Mouse (Mus musculus) retina, postnatal 1 day (tissue): ENCODE results near the gene Gm20388.
A peak's percentile ranks its signal among the peaks of the same experiment; 100 is the strongest.
"Not testable (repeated sequence)": the region's sequence is repeated elsewhere in the genome, so short reads cannot be mapped to it uniquely, and the experiment has no call there.

Experiments used
- DNase-seq: peaks from one replicate; pipeline ENCODE4 v3.0.0-alpha.2; 2012

The Gm20388 gene

DNA sequence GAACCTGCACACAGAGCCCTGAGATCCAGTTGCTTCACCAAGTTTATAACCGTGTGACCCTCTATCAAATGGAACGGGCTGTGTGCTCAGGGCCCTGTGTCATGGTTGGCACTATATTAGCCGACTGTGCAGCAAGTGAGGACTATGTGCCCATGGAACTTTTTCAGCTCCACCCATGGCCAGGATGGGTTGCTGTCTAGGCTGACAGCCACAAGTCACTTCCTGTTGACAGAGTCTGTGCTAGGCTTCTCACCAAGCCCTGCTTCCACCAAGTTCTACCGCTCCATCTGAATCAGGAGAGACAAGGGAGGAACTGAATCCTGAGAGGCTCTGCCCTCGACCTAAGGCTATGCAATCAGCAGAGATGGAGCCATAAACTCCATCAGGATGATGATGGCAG, 2650.6 kb downstream of the Gm20388 start:
- DNase-seq: no peak

DNA sequence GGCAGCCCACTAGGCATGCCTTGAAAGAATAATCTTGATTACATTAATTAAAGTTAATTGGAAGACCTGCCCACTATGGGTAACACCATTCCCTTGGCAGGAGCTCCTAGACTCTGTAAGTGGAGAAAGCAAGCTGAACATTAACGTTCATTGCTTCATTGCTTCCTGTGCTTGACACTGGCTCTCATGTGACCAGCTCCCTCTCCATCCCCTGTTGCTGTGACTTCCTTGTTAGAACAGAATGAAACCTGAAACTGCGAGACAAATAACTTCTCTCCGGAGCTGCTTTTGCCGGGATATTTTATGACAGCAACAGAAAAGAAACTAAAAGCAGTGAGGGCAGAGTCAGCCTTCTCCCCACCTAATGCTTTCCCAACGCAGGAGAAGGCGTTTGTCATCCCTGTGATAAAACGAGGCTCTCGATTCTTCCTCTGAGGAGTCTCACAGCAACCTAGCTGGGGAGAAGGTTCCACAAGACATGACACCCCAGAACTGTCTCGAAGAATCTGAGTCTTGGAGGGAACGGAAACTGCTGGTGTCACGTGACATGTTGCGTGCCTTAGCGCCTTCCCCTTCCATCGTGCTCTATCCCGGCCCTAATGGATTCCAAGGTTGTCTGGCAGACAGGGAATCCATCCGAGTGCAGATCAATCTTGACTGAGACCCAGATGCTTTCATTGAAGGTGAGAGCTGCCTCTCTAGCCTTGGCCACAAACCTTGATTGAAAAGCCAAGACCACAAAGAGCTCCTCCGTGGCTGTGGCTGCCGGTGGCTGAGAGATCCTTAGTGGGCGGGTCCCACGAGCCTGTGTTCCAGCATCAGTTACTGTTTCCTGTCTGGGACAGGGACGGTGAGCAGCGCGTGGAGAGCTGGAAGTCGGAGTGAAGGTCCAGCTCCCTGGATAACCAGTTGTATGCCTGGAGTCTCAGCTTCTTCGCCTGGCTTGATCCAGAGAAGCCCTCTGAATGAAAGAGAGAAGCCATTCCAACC, 2654.0 kb downstream of the Gm20388 start:
- DNase-seq: no peak

DNA sequence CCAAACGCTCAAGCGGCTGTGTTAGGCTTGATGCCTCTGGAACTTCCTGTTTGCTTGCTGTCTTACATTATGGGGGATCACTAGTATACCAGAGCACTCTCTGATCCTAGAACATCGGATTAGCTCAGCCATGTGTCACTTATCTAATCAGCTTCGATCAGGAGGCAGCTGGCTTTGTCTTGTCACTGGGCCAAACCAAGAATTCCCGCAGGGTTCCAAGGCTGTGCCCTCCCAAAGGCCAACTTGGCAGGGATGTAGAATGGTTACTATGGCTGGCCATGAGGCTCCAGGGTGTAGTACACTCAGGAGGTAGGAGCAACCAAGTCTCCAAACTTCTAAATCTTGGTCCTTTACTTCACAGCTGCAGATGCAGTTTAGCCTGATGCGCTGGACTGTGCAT, 2656.1 kb downstream of the Gm20388 start:
- peak; percentile 91 for DNase-seq

DNA sequence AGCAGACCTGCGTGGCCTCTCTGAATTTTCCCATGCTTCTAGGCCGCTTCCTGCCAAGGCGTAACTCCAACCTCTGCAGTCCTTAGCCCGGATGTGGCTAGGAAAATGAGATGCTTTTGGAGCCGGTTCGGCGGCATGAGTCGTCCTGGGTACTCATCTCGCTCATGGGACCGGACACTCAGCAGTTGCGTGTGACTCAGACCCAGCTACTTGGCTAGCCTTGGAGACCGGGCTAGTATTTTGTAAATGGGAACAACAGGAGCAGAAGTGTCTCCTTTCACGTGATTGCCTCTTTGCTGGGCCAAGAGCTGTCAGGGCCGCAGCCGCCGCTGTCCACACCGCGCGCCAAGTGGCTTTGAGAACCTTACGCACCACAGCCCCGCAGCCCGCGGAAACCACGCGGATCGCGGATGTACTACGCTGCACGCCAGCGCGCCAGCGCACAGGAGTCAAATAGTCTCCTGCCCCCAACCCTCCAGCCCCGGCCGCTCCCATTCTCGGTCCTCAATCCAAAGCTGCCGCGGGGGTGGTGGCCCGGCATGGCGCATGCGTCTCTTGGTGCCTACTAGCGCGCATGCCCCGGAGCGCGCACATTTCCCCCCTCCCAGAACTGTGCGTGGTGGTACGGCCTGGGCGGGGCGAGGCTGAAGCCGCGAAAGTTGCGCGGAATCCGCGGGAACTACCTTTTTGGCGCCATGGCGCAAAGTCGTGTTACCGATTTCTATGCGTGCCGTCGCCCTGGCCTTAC, 2656.9 kb downstream of the Gm20388 start, which contains the start of gene Cdt1:
Gene Cdt1 (plus strand): TSS at position 655 of the 748 bp plus-strand sequence.
- peak; percentile 97 for DNase-seq

DNA sequence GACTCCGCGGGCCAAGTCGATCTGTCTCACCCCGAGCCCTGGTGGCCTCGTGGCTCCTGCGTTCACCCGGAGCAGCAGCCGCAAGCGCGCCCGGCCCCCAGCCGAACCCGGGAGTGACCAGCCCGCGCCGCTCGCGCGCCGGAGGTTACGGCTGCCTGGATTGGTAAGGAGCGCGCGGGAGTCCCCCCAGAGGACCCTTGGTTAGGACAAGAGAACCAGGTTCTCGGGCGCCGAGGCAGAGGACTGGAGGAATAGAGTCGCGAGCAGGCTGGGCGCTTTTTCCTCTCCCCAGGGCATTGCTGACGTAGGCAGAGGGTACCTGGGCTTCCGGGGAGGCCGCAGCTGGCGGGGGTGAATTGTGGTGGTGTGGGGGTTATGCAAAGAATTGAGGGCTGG, 2657.5 kb downstream of the Gm20388 start:
- DNase-seq: no peak

DNA sequence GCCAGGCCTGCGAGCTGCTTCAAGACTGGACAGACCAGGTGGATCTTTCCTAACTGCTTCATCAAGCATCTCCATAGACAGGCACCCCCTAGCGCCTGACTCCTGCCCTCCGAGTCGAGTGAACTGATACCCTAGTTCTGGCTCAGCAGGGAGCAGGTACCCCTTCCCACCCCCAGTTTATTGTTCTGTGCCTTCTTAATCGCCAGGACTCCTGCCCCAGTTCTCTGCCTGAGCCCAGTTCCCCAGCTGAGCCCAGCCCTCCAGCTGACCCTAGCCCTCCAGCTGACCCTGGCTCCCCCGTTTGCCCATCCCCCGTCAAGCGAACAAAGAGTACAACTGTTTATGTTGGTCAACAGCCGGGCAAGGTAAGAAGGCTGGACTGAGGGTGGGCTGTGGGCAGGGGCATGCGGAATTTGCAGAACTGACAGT, 2658.3 kb downstream of the Gm20388 start:
- DNase-seq: peak; percentile 68

DNA sequence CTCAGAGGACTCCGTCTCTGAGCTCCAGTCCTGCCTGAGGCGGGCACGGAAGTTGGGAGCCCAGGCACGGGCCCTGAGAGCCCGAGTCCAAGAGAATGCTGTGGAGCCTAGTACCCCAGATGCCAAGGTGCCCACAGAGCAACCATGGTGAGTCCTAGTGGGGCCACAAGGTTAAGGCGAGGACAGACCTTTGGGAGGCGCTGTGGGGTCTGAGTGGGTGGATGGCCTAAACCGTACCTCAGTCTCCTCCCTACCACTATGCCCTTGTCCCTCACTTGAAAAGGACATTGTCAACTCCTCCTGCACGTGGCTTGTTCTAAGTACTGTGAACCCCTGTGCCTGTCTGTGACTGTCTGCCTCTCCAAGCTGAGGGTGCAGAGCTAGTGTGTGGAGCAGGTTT, 2658.7 kb downstream of the Gm20388 start:
- DNase-seq: no peak

DNA sequence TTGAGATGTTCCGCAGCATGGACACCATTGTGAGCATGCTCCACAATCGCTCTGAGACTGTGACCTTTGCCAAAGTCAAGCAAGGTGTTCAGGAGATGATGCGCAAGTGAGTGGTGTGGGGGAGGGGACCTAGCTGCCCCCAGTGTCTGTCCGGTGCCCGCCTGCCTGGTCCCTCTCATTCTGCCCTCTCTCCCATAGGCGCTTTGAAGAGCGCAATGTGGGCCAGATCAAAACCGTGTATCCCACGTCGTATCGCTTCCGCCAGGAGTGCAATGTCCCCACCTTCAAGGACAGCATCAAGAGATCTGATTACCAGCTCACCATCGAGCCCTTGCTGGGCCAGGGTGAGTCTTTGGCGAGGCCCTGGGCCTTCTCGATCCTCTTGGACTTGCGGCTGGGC, 2659.4 kb downstream of the Gm20388 start:
- DNase-seq: no peak

DNA sequence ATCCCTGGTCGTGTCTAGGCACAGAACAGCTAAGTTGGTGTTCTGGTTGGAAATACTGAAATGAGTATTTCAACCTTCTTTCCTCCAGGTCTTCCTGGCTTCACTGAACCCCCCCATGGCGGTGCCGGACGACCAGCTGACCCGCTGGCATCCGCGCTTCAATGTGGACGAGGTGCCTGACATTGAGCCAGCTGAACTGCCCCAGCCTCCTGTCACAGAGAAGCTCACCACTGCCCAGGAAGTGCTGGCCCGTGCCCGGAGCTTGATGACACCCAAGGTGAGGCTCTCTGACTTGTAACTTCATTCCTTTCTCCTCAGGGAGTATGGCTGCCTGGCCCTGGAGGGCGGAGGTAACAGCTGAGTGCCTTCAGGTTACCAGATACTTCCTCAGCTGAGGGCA, 2660.5 kb downstream of the Gm20388 start:
- DNase-seq: no peak

DNA sequence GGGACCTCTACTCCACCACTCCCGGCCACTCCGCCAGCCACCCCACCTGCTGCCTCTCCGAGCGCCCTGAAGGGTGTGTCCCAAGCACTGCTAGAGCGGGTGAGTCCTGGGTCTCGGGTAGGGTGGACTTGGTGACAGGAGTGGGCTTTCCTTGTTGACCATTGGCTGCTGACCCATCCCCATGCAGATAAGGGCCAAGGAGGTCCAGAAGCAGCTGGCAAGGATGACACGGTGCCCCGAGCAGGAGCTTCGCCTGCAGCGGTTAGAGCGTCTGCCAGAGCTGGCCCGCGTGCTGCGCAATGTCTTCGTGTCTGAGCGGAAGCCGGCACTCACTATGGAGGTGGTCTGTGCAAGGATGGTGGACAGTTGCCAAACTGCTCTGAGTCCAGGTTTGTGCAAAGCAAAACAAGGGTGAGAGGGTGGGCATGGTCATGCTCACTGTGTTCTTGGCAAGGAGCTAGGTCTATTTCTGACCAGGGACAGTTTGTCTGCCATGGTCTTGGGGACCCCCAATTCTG, 2661.2 kb downstream of the Gm20388 start:
- DNase-seq: no peak

DNA sequence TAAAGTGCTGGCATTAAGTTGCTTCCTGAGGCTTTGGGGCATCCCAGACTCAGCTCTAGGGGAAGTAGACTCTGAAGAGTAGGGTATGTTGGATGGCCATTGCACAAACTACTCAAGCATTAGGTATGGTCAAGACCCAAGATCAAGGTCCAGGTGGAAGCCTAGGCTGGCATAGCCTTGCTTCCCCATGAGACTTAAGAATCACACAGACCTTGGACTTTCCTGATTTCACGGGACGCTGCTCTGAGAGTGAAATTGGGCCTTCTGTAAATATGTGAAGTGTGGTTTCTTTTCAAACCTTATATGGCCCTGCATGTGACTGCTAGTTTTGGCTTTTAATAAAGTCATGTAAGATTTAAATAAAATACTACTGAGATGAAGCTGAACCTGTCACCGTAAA, 2662.1 kb downstream of the Gm20388 start:
- DNase-seq: no peak

DNA sequence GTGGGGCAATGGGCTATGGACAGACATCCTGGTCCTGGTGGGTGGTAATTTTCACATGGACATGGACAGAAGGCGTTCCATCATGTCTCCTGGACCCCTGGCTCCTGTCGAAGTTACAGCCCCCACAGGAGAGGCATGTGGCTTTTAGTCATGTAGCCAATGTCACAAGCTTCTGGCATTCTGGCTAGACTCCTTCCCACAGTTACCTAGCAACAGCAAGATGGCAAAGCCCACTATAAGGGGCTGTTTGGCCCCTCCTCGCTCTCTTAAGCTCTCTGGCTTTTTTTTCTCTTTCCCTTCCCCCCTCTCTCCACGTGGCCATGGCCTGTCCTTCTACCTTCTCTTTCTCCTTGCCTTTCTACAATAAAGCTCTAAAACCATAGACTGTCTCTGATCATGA, 2662.5 kb downstream of the Gm20388 start:
- not testable (repeated sequence) for DNase-seq

DNA sequence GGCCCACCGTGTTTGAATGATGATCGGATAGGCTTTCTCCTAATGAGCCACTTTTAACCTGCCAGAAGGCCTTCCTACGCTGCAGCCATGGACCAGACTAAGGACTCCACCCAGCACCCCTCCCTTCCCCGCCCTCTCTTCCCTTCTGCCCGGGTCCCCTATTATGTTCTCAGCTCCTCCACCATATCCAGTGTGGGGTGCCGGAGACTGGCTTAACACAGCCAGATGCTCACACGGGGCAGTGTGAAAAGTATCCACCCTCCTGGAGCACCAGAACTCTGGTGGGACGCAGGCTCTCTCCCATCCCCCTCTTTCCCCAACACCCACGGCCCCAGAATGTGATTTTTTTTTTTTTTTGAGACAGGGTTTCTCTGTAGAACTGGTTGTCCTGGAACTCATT, 2662.9 kb downstream of the Gm20388 start:
- DNase-seq: no peak

DNA sequence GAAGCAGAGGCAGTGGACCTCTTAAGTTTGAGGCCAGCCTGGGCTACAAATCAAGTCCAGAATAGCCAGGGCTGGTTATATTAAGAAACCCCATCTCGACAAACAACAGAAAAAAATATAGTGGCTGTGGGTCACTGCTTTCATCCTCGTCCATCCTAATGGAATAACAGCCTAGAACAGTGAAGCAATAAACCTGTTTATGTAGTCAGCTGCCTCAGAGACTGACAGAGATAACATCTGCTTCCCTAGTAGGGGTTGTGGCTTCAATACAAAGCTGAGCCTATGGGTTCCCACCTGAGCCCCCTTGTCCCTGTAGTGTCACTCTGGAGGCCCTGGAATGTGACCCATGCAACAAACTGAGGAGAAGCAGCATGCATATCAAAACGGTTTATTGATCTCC, 2663.6 kb downstream of the Gm20388 start:
- DNase-seq: no peak

DNA sequence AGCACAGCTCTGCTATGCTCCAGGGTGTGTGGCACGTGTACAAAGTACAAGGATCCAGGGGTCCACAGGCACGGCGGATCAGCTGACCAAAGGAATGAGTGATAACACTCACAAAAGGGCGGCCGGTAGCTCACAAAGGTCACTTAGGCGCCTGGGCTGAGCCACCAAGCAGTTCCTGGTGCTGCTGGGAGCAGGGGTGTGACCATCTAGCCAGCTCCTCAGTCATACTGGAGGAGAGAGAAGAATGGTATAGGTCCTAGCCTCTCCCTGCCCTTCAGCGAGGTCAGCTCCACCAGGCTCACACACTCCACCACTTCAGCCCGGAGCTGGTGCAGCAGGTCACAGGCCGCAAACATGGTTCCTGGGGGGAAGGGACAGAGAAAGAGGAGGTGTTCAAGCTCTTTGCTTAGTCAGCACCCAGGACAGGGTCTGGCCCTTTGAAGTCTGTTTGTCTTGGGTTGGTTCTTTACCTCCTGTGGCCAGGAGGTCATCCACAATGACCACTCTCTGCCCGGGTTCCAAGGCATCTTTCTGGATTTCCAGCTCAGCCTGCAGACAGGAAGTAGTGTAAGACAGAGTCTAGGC, 2664.1 kb downstream of the Gm20388 start:
- no peak for DNase-seq

DNA sequence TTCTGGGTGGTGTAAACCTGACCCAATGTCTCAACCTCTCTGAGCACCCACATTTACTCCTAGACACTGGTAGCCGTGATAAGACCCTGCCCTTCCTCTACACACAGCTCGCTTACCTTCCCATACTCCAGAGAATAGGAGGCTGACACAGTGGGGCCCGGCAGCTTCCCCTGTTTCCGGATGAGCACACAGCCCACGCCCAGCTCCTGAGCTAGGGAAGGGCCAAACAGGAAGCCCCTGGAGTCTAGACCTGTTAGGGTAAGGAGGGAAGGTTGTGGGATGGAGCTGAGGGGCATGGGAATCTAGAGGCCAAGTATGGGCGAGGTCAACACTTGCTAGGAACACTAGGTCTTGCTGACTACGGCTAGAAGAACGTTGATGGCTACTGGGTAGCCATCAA, 2664.6 kb downstream of the Gm20388 start:
- no peak for DNase-seq

DNA sequence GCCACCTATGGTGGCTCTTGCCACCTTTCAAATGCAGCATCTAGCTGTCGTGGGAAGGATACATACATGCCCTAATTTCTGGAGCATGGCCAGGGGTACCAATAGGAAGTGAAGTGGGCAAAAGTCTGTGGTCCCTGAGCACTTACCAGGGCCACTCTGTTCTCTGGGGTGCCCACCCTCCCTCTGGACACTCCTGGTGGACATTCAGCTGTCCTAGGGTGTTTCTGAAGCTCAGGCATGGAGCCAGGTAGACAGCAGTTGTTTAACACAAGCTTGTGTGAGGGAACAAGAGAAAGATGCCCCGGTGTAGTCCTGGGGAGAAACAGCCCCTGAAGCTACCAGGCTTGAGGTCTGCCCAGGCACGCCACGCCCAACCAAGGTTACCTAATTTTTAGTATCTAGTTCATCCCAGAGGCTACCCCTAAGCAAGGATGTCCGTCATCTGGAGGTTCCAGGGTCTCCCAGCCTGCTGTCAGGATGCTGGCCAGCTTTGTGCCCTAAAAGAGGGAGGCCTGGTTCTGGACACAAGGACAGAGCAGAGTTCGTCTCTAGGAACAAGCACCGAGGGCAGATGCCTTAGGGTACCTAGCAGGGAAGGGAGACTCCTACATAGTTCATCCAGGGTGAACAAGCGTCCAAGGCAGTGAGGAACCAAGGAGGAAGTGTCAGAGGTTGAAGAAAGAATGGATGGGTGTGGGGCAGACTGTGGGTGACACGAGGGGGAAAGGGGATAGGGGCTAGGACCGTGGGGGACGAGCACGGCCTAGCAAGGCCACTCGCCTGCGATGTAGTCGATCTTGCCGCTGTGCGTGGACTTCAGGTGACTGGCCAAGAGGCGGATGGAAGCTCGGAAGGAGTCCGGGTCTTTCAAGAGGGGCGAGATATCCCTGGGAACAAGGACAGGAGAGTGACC, 2665.3 kb downstream of the Gm20388 start:
- no peak for DNase-seq

DNA sequence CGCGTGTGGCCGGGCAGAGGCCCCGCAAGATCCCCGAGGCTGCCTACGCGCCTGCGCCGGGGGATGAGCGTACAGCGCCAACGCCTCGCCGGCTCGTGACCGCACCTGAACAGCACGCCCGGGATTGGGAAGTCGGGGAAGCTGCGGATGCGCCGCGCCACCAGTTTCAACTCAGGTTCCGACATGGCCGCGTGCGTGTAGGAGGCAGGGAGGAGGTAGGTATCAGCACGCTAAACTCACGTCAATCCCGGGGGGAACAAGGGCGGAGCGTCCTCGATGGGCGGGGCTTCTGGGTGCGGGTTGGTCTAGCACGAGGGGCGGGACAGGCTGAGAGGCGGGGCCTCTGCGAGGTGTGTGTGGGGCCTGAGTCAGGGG, 2666.0 kb downstream of the Gm20388 start, which contains the start of gene Aprt:
Gene Aprt (minus strand): TSS at position 262 of the 375 bp plus-strand sequence.
- peak; percentile 94 for DNase-seq

DNA sequence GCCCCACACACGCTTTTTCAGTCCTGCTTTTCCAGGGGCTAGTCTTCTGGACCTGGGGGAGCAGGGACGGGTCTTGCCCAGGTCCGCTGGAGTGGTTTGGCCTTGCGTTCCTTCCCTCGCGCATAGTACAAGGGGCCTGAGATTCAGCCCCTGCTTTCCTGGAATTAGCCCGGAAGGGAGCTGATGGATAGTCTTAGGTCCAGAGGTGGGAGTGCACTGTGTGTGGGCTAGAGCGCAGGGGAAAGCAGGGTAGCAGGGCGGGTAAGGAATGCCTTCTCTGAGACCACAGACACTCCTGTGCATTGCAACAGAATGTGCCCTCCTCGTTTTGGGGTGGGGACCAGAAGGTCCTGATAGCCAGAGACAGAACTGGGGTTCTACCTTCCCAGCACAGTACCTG, 2666.5 kb downstream of the Gm20388 start:
- no peak for DNase-seq

DNA sequence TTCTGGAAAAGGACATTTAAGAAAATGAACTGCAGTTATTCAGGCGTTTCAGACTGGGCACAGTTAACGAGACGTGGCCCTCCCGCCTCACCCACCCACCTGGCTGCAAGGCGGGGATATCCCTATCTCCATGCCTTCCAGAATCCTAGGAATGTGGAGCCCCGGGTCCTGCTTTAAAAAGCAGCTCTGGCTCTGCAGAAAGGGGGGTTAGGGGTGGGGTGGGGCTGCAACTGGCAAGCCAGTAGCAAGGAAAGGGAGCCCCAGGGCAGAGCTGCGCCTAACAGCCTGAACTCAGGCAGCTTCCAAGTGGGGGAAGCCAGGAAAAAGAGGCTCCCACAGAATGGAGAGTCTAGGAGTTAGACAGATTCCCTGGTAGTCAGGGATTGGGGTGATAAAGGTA, 2668.6 kb downstream of the Gm20388 start:
- DNase-seq: no peak

DNA sequence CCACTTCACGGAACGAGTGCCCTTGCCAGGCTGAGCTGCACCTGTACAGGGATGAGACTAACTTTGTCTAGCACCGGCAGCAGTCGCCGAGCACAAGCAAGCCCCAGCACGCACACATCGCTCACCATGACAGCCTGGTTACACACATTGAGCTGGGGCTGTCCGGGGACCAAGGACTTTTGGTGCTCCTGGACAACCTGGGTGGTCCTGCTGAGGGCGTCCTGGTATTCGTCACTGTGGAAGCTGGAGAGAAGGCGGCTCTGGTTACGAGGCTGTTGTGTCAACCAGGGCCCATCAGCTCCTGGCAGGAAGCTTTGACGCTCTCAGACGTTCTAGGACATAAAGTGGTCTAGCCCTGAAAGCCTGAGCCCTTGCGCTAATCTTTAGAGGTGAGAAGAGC, 2670.3 kb downstream of the Gm20388 start:
- DNase-seq: no peak

DNA sequence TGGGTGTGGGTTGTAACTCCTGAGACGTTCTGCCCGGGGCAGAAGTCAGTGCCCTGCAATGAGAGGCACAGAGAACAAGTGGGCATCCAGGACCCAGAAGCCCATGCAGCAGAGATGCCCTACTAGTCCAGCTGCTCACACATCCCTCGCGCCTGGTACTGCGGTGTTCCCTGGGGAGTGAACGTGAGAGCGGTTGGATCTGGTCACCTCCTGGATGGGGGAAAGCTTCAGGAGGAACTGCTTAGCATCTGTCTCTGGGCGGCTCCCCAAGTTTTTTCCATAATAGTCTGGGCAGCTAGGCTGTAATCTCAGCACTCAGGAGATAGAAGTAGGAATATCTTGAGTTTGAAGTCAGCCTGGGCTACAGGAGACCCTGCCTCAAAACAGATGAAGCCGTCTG, 2674.3 kb downstream of the Gm20388 start:
- no peak for DNase-seq
